Mouse (Mus musculus) olfactory bulb, adult 2 months (tissue): ENCODE measurements around the gene Amdhd1.

Experiments used
- CTCF ChIP-seq: fragments of 200-500 bp; IDR thresholded peaks from 2 replicates; pipeline ENCODE4 v1.5.1; 2012; ENCODE audit warnings: low read depth, mild to moderate bottlenecking, low read length, moderate library complexity; ENCODE audit not compliant: insufficient read depth
- POLR2A ChIP-seq: fragments of 200-500 bp; IDR thresholded peaks from 2 replicates; pipeline ENCODE4 v1.6.1; 2012; ENCODE audit warnings: mild to moderate bottlenecking, low read depth, low read length, moderate library complexity; ENCODE audit not compliant: insufficient read depth

DNA sequence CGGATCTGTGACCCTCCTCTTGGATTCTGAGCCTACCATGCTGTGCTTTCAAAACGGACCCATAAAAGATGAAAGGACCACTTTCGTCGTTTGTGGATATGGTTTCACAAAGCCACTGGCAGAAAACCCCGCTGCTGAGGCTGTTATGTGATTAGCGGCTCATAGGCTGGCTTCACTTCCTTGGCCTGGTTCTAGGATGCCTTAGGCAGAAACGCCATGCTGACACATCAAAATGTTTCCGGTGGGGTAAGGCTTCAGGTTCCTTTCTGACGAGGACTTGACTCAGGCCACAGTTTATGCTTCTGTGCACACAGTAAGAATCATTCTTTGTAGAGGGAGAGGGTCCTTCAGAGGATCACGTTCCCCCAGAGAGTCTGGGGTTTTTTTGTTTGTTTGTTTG is 39.0 kb downstream of the Amdhd1 start:
- TF ChIP-seq CTCF (no peak), POLR2A (no peak)
